Mouse (Mus musculus) spleen, postnatal 10 days (tissue): ENCODE measurements at regions not wholly inside any gene's neighbourhood (a gene's known extent, or its start where the extent isn't known, plus 50 kb on each side); places are given as distances from the start of the nearest gene placed in this dataset.
"Not testable (repeated sequence)": the region's sequence is repeated elsewhere in the genome, so short reads cannot be mapped to it uniquely, and the experiment has no call there.

Experiments
- DNase-seq, 2 experiments: peaks; one replicate each; pipeline ENCODE4 v3.0.0; 2021 to 2022; ENCODE audit warnings: low spot score in 2 of 2

DNA sequence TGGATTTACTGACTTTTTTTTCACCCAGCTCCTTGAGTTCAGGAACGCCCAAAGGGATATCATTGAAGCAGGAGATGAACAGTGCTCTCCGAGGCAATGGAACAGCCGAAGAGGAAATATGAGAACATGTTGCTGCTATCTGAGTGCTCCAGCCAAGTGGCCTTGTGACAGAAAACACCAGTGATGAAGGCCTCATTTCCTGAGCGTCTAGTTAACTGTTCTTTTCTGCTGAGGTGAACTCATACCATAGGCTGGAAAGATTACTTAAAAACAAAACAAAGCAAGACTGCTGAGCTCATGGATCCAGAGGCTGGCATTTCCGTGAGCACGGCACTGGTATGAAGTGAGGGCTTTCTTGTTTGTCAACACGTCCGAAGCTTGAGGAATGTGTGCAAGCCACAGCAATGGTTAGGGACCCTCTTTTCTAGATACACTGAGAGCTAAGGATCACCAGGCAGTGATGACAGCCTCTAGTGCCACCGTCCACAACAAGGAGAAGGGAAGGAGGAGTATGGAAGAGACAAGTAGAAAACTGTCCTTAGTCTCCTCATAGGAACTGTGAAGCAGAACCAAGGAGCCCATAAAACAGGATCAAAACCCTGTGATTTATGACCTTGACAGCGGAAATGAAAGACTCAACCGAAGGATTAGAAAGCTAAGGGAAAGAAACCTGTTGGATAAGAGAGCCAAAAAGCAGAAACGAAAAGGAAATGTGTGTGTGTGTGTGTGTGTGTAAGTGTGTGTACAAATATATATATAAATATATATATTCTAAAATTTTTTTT lies 200.4 kb downstream of the Fam43a start:
- no peak for DNase-seq

DNA sequence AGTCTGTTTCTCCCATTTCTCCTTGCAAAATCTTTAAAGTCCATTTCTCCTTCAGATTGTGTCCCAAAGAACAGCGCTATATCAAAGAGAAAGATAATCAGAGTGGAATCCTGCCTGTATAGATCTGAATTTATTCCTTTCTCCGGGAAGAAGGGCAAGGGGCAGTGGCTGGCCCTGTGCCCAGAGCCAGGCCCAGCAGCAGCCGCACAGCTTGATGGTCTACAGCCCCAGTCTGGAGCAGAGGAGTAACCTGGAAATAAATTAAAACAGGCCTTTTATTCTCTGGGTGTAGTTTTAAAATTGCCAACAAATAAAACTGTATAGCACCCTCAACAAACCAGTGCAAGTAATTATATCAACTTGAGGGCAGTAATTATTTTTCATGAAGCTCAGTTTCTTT lies 204.5 kb downstream of the Fam43a start:
- no peak for DNase-seq

DNA sequence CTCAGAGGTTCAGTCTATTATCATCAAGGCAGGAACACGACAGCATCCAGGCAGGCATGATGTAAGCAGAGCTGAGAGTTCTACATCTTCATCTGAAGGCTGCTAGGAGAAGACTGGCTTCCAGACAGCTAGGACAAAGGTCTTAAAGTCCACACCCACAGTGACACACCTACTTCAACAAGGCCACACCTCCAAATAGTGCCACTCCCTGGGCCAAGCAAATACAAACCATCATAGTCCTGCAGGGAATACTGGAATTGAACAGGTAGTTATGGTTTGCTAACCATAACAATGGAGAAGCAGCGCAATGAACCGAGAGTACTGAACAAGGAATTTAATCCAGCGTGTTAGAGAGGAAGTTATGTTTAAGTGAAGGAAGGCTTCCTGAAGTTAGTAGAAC lies 206.7 kb downstream of the Fam43a start:
- not testable (repeated sequence) for DNase-seq

DNA sequence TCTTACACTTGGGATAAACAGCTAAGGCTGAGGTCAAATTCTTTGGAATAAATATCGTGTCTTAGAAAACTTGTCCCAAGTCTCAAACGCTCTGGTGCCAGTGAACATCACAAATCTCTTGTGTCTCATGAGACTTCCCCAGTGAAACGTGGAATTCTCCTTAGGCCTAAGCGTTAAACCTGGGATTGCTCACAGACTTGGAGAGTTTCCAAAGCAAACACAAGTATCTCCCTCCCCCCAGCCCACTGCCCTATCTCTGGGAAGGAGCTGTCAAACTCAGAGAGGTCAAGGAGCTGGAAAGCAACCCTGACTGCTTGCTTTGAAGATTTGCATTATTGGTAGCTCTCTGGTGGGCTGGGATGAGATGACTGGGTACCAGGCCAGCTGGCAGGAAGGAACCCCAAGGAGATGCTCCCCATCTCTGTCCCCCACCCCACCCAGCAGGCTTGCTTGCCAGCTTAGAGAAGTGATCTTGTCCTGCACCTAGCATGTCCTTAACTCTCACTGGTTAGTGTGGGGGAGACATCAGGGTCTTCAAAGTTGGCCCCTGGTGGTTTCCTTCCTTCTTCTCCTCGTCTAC lies 219.1 kb downstream of the Fam43a start:
- no peak for DNase-seq

DNA sequence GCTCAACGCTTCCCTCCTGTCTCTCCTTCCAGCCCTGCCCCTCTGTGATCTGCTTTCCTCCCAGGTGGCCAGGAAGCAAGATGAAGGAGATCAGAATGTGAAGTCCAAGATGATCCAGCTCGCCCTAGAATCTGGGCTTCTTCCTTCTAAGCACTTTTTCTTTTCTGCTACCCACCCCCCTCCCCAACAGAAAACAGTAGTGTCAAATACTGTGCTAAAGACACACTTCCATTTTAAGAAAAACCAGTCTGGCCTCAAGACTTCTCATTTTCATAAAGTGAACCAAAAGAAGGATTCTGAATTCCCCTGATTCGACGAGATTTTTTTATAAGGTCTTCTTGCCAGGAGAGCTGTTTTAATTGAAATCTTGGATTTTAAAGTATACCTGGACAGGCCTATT lies 219.8 kb downstream of the Fam43a start:
- no peak for DNase-seq

DNA sequence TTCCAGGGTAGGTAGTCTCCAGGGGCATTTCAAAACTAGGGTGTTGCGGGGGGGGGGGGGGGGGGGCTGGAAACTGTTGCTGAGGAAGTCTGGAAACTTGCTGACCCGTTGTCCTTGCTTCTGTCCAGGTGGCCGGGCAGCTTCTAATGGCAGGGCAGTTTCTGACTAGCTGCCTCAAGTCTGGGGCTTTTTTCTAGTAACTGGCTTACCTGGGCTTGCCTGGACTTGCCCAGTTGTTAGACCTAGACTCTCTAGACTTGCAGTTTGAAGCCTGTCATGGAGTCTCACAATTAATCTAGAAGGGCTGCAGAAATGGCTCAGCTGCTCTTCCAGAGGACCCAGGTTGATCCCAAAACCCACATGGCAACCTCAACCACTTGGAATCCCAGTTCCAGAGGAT lies 220.7 kb downstream of the Fam43a start:
- no peak for DNase-seq

DNA sequence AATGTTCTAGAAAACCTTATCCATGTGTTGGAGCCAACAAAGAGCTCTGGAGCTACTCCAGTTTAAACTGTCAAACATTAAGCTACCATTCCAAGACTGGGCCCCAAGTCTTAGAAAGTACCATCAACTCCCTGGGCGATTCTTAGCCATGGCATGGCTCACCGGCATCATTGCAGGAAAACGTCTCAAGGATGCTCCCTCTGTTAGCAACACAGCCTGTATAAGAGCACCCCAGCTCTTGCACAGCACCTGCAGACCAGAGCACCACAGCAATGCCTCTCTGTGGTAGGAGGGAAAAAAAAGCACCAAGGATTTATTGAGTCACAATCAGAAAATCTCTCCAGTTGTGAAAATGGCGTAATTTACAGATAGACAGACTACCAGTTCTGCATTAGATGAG lies 221.2 kb downstream of the Fam43a start:
- DNase-seq: no peak

DNA sequence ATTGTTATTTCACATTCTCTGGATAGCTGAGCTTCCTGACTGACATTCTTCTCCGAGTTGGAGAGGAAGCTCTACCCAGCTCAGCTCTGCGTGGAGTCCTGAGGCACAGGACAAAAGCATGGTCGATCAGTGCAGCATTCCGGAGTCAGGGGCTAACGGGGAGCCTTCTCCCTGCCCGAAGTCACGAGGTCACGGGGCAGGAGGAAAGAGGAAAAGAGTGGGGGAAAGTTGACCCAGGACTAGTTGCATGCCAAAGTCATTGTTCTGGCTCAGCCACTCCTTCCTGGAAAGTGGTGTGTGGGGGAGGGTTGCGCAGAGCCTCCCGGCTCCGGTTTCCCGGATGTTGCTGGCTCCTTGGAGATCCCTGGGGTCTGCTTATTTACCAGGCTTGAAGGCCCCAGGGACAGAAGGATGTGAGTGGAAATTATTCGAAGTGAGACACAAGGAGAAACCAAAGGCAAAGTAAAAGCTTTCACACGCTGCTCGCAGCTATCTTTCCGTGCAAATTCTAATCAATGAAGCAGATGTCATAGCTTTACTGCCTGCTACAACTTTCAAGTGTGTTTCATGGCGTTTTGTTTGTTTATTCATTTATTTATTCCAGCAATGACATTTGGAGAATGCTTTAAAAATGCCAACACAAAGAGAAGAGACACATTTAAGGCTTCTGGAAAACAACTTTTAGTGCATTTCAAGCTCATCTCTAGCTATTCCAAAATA lies 221.8 kb downstream of the Fam43a start:
- no peak for DNase-seq

DNA sequence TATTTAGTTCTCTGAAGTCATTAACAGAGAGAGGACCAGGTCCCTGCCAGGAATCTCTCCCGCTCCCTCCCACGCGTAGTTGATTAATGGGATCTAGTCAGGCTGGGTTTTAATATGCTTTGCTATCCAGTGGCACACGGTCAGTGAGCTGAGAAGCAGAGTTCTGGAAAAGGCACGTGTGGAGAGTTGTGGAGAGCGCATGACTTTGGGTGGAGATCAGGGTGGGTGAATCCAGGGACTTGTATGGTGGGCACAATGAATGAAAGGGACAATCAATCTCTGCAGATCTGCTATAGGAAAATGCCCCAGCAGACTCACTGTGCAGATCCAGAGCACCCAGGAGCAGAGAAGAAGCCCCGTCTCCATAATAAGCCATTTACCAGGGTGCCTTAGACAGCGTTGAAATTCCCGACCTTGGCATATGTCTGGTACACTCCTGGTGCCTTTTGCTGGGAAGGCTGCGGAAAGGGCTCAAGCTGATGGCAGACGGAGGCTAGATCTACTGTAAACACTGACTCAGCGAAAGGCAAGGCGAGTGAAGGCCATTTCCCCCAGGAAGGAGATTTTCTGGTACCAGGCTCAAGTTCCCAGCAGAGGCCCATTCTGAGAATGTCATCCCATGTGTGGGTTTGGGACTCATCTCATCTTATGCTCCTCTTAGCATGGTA lies 222.5 kb downstream of the Fam43a start:
- DNase-seq: no peak

DNA sequence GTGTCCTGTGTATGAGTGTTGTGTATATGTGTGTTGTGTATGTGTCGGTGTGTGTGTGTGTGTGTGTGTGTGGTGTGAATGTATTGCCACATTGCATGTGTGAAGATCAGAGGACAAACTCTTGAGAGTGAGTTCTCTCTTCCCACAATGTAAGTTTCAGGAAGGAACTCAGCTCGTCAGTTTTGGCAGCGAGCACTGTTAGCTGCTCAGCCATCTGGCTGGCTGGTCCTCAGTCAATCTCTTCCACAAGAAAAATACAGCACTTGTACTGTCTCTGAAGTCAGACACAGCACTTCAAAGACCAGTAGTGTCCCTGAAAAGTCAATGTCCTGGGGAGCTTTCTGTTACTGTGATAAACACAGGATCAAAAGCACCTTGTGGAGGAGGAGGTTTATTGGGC lies 226.6 kb downstream of the Fam43a start:
- no peak for DNase-seq

DNA sequence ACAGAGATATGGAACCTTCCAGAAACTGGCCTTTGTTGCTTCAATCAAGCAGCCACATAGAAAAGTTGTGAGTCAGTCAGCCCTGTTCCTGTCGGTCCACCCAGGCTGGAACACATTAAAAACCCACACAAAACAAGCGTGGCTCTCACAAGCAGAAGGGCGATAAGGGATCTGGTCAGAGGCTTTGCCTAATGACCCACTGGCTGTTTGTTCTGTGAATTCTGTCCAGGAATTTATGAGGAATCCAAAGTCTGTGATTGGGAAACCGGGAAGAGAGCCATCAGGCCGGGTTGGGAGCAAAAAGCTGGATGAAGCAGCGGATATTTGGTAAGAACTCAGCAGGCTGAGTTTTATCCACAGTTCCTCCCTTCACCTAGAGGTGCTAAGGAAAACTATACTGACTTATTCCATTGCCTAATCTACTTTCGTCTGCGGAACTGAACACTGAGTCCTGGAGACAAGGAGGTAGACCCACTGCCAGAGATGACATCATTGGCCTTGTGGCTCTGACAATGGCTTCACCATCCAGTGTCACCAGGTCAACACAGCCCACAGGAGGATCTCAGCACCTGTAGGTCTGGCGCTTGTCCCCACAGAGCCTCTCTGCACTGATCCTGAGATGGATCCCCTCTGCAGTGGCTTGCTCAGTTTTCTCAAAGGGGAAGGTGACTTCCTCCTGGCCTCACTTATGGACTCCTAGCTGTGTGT lies 228.5 kb downstream of the Fam43a start:
- DNase-seq: no peak

DNA sequence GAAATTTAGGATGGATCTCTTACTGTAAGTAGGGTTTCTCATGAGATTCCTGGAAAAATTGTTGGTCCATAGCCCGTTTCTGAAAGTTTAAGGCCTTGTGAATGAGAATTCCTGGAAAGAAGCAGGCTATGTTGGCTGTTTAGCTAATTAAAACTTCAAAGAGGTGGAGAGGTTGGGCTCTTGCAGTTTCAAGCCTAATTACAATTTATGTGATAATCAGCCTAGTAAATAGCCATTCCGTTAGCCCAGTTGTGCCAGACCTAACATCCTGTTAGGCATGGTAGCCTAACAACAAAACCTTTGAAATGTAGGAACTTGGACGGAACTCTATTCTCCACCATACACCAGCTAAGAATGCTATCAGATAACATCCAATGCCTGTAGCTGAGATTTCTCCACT lies 235.0 kb downstream of the Fam43a start:
- no peak for DNase-seq

DNA sequence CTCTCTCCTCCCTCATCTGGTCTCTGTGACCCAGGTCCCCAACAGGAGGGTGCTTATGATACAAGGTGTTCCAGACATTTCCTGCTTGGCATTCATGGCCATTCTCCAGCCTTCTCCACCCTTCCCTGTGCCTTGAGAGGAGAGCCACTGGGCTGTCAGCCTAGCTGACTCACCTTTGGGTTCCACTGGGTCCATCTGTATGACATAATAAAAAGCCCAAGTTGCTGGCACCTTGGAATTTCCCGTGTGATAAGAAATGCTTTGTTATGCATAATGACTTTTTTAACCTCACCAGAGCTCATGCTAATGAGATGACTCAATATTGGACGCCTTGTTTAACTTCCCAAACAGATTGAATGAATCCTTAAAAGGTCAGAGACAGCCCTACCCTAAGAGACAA lies 236.2 kb downstream of the Fam43a start:
- no peak for DNase-seq

DNA sequence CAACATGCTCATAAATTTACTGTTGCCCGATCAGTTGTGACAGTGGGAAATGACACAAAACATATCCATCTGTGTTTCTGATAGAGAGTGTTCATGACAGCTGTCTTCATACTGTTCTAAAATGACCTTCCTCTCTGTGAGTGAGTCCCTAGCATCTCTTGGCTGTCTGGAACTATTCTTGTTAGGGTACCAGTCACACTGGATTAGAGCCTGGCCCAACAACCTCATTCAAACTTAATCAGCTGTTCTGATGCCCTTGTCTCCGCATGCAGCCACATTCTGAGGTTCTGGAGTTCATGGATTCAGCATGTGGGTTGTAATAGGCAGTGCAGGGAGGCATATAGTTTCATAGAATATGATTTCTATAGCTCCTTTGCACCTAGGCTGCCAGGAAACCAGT lies 238.4 kb downstream of the Xxylt1 start:
- no peak for DNase-seq

DNA sequence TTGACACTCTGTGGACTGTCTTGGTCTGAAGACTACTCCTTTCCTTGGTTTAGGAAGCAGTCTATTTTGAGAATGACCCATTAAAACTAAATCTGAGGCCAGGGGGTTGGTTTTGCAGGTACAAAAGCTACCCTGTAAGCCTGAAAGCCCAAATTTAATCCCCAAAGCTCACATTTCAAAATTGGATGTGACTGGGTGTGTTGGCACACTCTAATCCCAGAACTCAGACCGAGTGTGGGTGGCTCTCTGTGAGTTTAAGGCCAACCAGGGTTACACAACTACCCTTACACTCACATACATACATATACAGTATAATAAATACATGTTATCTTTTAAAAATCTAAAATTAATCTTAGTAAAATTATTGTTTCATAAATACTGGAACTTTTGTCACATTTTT lies 228.6 kb downstream of the Xxylt1 start:
- no peak for DNase-seq

DNA sequence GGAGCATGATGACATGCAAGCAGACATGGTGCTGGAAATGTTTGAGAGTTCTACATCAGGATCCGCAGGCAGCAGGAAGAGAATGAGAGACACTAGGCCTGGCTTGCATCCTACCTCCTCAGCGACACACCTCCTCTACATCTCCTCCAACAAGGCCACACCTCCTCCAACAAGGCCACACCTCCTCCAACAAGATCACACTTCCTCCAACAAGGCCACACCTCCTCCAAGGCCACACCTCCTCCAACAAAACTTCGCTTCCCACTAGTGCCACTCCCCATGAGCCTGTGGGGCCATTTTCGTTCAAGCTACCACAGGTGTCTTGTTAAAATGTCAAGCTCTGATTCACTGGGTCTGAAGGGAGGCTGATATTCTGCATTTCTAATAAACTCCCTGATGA lies 226.5 kb downstream of the Xxylt1 start:
- DNase-seq: no peak

DNA sequence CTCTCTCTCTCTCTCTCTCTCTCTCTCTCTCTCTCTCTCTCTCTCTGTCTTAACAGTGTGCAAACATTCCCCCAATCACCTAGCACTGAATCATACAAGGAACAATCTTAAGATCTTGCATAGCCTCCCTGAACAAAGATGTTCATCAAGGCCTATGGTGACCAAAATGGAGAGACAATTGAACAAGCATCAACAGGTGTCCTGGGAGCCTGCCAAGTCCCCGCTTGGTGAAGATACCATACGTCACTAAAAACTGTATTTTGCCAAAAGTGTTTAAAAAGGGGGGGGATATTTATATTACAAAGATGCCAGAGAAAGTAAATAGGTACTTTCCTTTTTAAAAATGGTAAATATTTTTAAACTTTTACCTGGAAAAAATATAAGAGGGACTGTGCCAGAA lies 223.6 kb downstream of the Xxylt1 start:
- DNase-seq: no peak

DNA sequence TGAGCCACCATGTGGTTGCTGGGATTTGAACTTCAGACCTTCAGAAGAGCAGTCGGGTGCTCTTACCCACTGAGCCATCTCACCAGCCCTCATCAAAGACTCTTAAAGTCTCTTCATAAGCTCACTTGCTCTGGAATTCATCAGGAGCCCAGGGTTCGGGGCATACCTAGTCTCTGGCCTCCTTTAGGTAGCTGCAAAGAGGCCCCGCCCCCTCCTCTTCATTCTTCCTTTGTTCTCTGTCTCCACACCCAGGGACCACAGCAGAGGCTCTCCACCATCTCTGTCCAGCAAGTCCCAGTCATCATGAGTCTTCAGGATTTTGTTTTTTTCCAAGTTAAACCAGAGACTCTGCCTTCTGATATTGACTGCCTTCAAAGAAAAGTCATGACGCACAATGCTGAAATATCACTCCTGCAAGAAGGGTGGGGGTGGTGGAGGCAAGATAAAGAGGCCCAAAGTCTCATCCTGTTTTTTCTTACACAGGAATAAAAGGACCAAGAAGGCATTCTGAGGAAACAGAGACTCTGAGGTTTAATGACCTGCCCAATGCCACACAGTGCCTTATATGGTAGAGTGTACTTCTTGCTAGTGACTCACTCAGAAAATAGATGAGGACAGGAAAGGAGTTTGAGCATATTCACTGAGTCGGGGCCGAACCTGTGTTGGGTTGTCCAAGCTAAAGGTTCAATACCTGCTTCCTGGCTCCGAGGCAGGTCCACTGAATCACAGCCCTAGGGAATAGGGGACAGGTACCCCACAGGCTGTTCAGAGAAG lies 211.9 kb downstream of the Xxylt1 start:
- no peak for DNase-seq

DNA sequence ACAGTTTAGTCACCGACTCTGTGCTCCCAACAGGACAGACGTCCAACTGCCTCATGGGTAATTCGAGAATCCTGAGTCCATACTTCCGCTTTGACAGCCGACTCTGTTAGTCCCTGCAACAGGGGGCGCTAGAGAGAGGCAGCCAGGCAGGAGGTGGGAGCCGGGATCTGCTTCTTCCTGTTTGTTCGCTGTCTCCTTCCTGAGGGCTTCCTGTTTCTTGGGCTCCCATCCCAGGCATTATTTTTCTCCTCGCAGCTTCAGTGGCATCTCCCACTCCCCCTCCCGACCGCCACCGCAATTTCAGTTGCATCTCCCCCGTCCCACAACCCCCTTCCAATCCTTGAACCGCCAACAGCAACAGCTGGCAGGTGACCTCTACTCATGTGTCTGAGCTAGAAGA lies 211.1 kb downstream of the Xxylt1 start:
- peak in 1 of 2 experiments; percentile 56 for DNase-seq

DNA sequence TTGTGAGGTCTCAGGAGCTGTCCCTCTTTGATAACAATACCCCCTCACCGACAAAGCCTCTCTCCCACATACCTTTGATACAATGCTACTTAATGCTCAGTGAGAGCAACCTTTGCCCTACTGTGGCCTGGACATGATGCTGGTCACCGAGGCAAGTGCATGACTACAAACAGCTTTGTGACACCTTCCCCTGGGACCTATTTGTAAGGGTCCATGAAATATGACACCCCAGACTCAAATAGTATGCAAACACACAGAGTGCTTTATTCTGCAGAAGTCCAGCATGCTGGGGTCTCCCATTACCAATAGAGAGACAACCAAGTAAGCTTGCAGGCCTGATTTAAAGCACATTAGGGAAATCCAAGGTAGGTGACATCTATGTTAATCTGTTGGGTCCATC lies 210.6 kb downstream of the Xxylt1 start:
- DNase-seq: no peak

DNA sequence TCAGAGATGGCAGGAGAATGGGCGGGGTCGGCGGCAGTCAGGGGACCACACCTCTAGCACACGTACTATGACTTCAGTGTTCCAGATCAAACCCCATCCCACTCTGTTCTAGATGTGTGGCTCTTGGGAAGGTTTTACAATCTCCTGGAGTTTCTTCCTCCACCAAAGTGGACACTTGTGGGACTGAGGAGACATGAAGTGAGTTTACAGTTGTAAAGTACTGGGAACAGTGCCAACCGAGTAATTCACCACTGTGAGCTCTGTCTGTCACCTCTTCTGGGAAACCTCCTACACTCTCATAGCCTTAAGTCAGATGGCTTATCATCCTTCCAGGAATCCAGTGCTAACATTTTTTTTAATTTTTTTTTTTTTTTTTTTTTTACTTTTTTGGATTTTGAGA lies 209.1 kb downstream of the Xxylt1 start:
- DNase-seq: no peak
